Mouse (Mus musculus): ENCODE data around the gene Gm20388. TPM values are rescaled to one million over a fixed set of nuclear protein-coding genes. Genes with fewer than 3 reads are reported as not detected.

The Gm20388 gene
- polyA plus RNA-seq, 1 experiment from 2014 or later, result not detected

DNA sequence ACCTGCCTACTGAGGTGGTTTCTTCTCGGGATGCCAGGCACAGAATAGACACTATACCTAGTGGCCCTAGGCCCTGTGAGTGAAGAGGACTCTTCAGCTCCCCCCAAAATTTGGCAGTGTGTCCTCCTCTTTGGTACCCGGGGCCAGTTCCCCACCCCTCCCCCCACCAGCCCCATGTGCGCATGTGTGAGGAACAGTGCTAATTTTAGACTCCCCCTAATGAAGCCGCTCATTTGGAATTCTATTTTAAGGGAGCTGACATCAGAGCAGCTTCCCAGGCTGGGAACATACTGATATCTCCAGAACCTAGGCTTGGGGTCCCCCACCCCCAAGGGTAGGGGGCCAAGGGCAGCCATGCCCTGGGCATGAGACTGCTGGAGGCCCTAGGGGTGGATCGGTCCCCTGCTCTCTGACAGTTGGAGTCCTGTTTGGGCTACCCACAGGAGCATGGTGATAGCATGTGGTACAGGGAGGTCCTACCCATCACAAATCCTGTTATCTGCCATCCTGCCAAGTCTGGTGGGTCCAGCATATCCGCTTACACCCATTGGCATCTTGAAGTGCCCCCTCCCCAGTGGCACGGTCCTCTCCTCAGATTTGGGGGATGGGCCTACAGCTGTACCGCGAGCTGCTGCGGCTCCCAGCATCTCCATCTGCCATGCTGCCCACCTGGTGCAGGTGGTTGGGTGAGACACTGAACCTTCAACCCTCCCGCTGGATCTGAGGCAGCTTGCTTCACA is 640.5 kb downstream of the Gm20388 start:
- 0 out of 2 replicates have a peak overlapping the region, but pooled peaks have one; percentile 0 for H3K9ac ChIP-seq
- peaks cover 8% of the 10 kb centered on the region; the same call in 1 of the 2 replicates for H3K36me3 ChIP-seq
- WGBS, result 57% methylated on average over 11 of the region's 11 CpGs
- peak overlapping the region; percentile 53 for H3K4me2 ChIP-seq
- H3K27me3 ChIP-seq, result no peaks in the 10 kb centered on the region
- peak; percentile 63 for ATAC-seq (replicated peaks; ENCODE audit: insufficient number of reproducible peaks, insufficient read depth, low FRiP score, low read depth)
- H3K4me1 ChIP-seq (replicated peaks), result peaks cover 99% of the 10 kb centered on the region
- peak overlapping the region; percentile 89 for H3K27ac ChIP-seq
- H3K9me3 ChIP-seq (replicated peaks), result no peaks in the 10 kb centered on the region
- peak overlapping the region; percentile 14; the same call in 1 of the 2 replicates for H3K4me3 ChIP-seq

DNA sequence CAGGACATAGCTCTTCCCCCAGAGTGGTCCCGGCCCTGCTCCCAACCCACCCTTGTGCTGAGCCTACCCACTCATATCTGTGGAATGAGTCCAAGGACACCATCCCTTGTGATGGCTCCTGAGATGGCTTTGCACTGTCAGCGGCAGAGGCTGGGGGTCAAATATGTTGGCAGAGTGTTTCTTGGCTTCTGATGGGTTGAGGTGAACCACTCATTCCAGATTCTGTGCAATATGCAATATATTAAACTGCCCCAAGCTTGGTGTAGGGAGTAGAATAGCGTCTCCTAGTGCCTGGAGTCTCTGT is 641.0 kb downstream of the Gm20388 start:
- Histone ChIP-seq H3K4me2 (peak overlapping the region; percentile 53), H3K9ac (no peak overlapping the region)

DNA sequence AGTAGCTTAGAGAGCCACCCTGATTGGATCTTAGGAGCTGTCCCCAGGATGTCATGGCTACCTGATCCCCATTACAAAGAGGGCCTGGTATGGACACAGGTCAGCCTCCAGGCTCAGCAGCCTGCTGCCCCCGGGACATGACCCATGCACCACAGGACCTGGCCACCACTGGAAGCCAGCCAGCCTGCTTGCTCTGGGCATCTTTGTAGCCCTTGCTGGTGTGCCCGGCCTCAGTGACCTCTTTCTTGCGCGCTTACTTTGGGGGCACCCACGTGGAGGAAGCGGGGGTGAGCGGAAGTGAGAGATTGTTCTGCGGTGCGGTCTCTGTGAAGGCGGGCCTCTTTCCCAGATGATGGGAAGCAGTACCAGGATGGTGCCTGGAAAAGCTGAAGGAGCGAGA is 641.9 kb downstream of the Gm20388 start:
- Histone ChIP-seq H3K9ac (no peak overlapping the region), H3K9me3 (replicated peaks) (no peaks in the 10 kb centered on the region), H3K4me2 (no peak overlapping the region), H3K4me1 (replicated peaks) (peaks cover 99% of the 10 kb centered on the region), H3K36me3 (peaks cover 8% of the 10 kb centered on the region; the same call in 1 of the 2 replicates), H3K4me3 (no peak overlapping the region), H3K27ac (peak overlapping the region; percentile 89), H3K27me3 (no peaks in the 10 kb centered on the region)
- no peak for ATAC-seq (replicated peaks; ENCODE audit: insufficient number of reproducible peaks, insufficient read depth, low FRiP score, low read depth)
- 77% methylated on average over 11 of the region's 11 CpGs for WGBS

More for the DNA sequence above, 641.0 kb downstream of the Gm20388 start:
- H3K4me3 ChIP-seq, result no peak overlapping the region
- H3K4me1 ChIP-seq (replicated peaks), result peaks cover 99% of the 10 kb centered on the region
- ATAC-seq (replicated peaks; ENCODE audit: insufficient number of reproducible peaks, insufficient read depth, low FRiP score, low read depth), result no peak
- no peaks in the 10 kb centered on the region for H3K9me3 ChIP-seq (replicated peaks)
- H3K36me3 ChIP-seq, result peaks cover 8% of the 10 kb centered on the region; the same call in 1 of the 2 replicates
- WGBS, result 69% methylated on average over 3 of the region's 3 CpGs
- peak overlapping the region; percentile 89 for H3K27ac ChIP-seq
- H3K27me3 ChIP-seq, result no peaks in the 10 kb centered on the region

GRCm38 (mm10) chr8:120553441-120554123 is 642.9 kb downstream of the Gm20388 start:
- H3K4me1 ChIP-seq (replicated peaks), result peaks cover 99% of the 10 kb centered on the region
- H3K9ac ChIP-seq, result no peak overlapping the region
- no peaks in the 10 kb centered on the region for H3K27me3 ChIP-seq
- ATAC-seq (replicated peaks; ENCODE audit: insufficient number of reproducible peaks, insufficient read depth, low FRiP score, low read depth), result no peak
- H3K27ac ChIP-seq, result no peak overlapping the region
- 83% methylated on average over 24 of the region's 24 CpGs for WGBS
- H3K4me2 ChIP-seq, result no peak overlapping the region
- H3K9me3 ChIP-seq (replicated peaks), result no peaks in the 10 kb centered on the region
- H3K4me3 ChIP-seq, result no peak overlapping the region
- peaks cover 8% of the 10 kb centered on the region; the same call in 1 of the 2 replicates for H3K36me3 ChIP-seq

GRCm38 (mm10) chr8:120554466-120555039 is 643.9 kb downstream of the Gm20388 start:
- no peaks in the 10 kb centered on the region for H3K27me3 ChIP-seq
- no peak overlapping the region for H3K4me2 ChIP-seq
- no peak for ATAC-seq (replicated peaks; ENCODE audit: insufficient number of reproducible peaks, insufficient read depth, low FRiP score, low read depth)
- H3K9me3 ChIP-seq (replicated peaks), result no peaks in the 10 kb centered on the region
- 86% methylated on average over 18 of the region's 18 CpGs for WGBS
- peak overlapping the region; percentile 96; the same call in 1 of the 2 replicates for H3K27ac ChIP-seq
- H3K4me1 ChIP-seq (replicated peaks), result peaks cover 99% of the 10 kb centered on the region
- peaks cover 12% of the 10 kb centered on the region; the same call in 1 of the 2 replicates for H3K36me3 ChIP-seq
- H3K4me3 ChIP-seq, result no peak overlapping the region
- no peak overlapping the region for H3K9ac ChIP-seq

DNA sequence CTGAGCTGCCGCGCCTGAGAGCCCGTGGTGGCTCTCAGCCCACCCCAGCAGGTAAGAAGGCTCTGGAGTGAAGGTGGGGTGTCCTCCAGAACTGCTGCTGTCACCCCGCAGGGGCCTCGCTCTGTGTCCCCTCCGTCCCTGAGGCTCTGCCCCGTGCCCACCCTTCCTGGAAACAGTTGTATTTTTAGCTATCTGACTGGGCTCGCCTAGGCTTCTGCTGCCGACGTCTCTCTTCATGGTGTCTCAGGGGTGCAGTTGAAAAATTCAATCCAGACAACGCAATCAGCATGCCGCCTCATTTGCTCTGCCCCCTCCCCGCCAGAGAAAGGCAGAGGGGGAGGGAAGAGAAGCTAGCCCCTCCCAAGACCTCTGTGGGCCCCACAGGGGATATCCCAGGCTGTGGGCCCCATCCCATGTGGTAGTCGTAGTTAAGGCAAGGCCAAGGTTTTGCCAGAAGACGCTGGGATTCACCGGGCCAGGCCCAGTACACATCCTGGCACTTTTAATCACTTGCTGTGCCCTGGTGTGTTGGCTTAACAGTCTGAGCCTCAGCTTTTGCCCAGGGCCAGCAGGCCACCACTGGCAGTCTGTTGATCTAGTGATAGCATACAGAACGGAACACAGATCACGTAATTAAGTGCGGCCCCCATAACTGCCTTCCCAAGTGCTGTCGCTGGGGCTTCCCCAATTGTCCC is 645.7 kb downstream of the Gm20388 start:
- Histone ChIP-seq H3K9me3 (replicated peaks) (no peaks in the 10 kb centered on the region), H3K9ac (peak overlapping the region; percentile 45), H3K4me1 (replicated peaks) (peaks cover 99% of the 10 kb centered on the region), H3K4me2 (peak overlapping the region; percentile 50), H3K4me3 (peak overlapping the region; percentile 24), H3K27me3 (no peaks in the 10 kb centered on the region), H3K36me3 (peaks cover 12% of the 10 kb centered on the region; the same call in 1 of the 2 replicates), H3K27ac (peak overlapping the region; percentile 96)
- WGBS, result 27% methylated on average over 20 of the region's 20 CpGs
- ATAC-seq (replicated peaks; ENCODE audit: insufficient number of reproducible peaks, insufficient read depth, low FRiP score, low read depth), result peak; percentile 10; the same call in 1 of the 2 replicates

- 0 out of 2 replicates have a peak overlapping the region, but pooled peaks have one; percentile 50 for H3K4me2 ChIP-seq
- 58% methylated on average over 15 of the region's 15 CpGs for WGBS
- peak overlapping the region; percentile 96 for H3K27ac ChIP-seq
- no peaks in the 10 kb centered on the region for H3K27me3 ChIP-seq
- peaks cover 99% of the 10 kb centered on the region for H3K4me1 ChIP-seq (replicated peaks)
- H3K9ac ChIP-seq, result peak overlapping the region; percentile 45
- H3K4me3 ChIP-seq, result no peak overlapping the region
- no peak for ATAC-seq (replicated peaks; ENCODE audit: insufficient number of reproducible peaks, insufficient read depth, low FRiP score, low read depth)
- H3K9me3 ChIP-seq (replicated peaks), result no peaks in the 10 kb centered on the region
- H3K36me3 ChIP-seq, result peaks cover 12% of the 10 kb centered on the region; the same call in 1 of the 2 replicates
These were observed 646.7 kb downstream of the Gm20388 start for GRCm38 (mm10) chr8:120557170-120557965.

DNA sequence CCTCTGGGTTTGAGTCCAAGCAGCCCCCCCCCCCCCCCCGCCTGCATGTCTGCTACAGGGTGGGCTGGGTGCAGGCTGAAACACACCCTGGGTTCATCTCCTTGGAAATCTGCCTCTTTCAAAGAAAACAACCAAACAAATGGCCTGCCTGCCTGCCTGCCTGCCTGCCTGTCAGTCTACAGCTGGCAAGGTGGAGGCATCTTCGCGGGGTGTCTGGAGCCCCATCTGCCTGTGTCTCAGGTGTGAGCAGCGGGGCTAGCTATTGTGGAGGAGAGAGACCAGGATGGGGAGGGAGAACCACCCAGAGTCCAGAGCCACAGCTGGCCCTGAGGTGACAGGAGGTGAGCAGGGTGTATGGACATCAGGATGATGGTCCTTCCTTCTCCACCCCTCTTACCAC is 647.5 kb downstream of the Gm20388 start:
- WGBS, result 71% methylated on average over 4 of the region's 4 CpGs
- H3K27me3 ChIP-seq, result no peaks in the 10 kb centered on the region

DNA sequence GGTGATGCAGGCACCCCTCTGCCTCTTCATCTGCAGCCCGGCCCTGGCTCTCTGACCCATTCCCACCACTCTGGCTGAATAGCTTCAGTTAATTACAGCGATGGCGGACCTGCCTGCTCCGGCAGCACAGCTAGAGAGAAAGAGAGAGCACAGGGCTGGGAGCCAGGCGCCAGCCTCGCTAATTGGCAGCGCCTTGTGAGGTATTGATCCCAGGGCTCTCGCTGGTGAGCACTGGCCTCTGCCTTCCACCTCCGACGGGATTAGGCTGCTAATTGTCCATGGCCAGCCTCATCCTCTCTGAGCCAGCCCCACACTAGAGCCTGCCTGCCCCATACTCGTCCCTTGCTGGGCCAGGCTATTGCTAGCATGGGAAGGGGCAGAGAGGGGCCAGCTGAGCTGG is 649.0 kb downstream of the Gm20388 start:
- no peak overlapping the region for H3K4me3 ChIP-seq
- WGBS, result 76% methylated on average over 11 of the region's 11 CpGs
- ATAC-seq (replicated peaks; ENCODE audit: insufficient number of reproducible peaks, insufficient read depth, low FRiP score, low read depth), result no peak
- H3K4me2 ChIP-seq, result no peak overlapping the region
- H3K9me3 ChIP-seq (replicated peaks), result no peaks in the 10 kb centered on the region
- H3K27me3 ChIP-seq, result no peaks in the 10 kb centered on the region
- peaks cover 100% of the 10 kb centered on the region for H3K4me1 ChIP-seq (replicated peaks)
- H3K36me3 ChIP-seq, result 0 out of 2 replicates have a peak, but pooled peaks cover 4% of the 10 kb centered on the region
- no peak overlapping the region for H3K27ac ChIP-seq
- no peak overlapping the region for H3K9ac ChIP-seq

More for the DNA sequence above, 647.5 kb downstream of the Gm20388 start:
- H3K4me2 ChIP-seq, result no peak overlapping the region
- H3K4me3 ChIP-seq, result no peak overlapping the region
- no peaks in the 10 kb centered on the region for H3K9me3 ChIP-seq (replicated peaks)
- peaks cover 12% of the 10 kb centered on the region; the same call in 1 of the 2 replicates for H3K36me3 ChIP-seq
- 0 out of 2 replicates have a peak overlapping the region, but pooled peaks have one; percentile 6 for H3K27ac ChIP-seq
- no peak for ATAC-seq (replicated peaks; ENCODE audit: insufficient number of reproducible peaks, insufficient read depth, low FRiP score, low read depth)
- H3K9ac ChIP-seq, result no peak overlapping the region
- H3K4me1 ChIP-seq (replicated peaks), result peaks cover 99% of the 10 kb centered on the region

DNA sequence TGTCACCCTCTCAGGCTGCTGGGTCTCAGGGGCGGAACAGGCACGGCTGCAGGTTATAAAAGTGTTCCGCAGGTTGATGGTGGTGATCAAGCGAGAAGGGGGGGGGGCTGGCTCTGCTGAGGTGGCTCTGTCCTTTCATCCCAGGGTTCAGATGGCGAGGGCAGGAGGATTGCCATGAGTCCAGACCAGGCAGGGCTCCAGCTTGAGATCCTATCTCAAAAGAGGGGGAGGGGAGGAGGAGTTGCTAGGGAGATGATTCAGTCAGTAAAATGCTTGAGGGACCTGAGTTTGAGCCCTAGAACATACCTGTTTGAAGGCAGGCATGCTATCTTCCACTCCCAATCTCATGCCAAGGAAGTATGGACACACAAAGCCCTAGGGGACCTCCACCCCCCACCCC is 649.9 kb downstream of the Gm20388 start:
- no peak overlapping the region for H3K27ac ChIP-seq
- H3K4me1 ChIP-seq (replicated peaks), result peaks cover 100% of the 10 kb centered on the region
- no peak overlapping the region for H3K9ac ChIP-seq
- WGBS, result 86% methylated on average over 5 of the region's 5 CpGs
- no peak overlapping the region for H3K4me3 ChIP-seq
- H3K9me3 ChIP-seq (replicated peaks), result no peaks in the 10 kb centered on the region
- H3K4me2 ChIP-seq, result no peak overlapping the region
- H3K36me3 ChIP-seq, result 0 out of 2 replicates have a peak, but pooled peaks cover 4% of the 10 kb centered on the region
- no peaks in the 10 kb centered on the region for H3K27me3 ChIP-seq
- ATAC-seq (replicated peaks; ENCODE audit: insufficient number of reproducible peaks, insufficient read depth, low FRiP score, low read depth), result no peak
